Mouse (Mus musculus) gonadal fat pad, adult 2 months (tissue): ENCODE measurements at regions not wholly inside any gene's neighbourhood (a gene's known extent, or its start where the extent isn't known, plus 50 kb on each side); places are given as distances from the start of the nearest gene placed in this dataset.
A peak's percentile ranks its signal among the peaks of the same experiment; 100 is the strongest.

Experiments
- DNase-seq: peaks from one replicate; pipeline ENCODE4 v3.0.0-alpha.2; 2012; ENCODE audit warnings: low read depth

- DNase-seq, result no peak
Measured at GRCm38 (mm10) chr15:38351701-38352100, 926.3 kb downstream of the 4930447A16Rik start.

DNA sequence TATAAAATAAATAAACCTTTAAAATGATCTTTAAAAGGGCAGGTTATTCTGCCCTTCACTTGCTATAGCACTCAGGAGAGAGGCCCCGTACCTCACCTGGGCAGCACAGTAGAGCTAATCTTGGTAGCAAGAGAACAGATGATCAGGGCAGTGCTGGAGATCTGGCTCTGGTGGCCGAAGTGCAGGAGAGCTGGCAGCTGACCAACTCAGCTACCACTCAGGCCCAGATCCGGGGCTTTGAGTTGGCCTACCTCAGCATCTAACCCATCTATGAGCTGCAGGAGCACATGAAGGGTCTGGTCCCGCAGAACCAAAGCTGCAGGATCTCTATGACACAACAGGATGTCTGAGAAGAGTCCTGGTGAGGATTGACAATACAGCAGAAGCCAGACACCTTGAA, 928.0 kb downstream of the 4930447A16Rik start:
- DNase-seq, result no peak

DNA sequence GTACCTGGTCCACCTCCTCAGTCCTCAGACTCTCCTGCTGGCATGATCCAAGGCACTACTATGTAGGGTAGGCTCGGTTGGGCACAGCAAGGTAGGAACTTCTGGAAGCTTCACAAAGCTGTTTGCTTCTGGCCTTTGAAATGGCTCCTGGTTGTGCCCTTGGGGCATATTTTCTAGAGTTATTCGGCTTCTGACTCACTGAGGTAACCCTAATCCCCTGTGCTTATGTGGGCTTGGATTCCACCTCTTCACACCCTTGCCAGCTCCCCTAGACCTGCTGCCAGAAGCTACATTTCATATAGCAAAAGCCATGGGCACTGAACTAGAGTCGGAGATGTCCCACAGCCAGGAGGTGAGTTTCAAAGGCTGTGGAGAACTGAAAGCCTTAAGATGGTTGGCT, 933.7 kb downstream of the 4930447A16Rik start:
- no peak for DNase-seq

GRCm38 (mm10) chr15:38363522-38363921, 938.2 kb downstream of the 4930447A16Rik start:
- no peak for DNase-seq

- DNase-seq, result no peak
Measured at GRCm38 (mm10) chr15:38364014-38364413, 938.7 kb downstream of the 4930447A16Rik start.

DNA sequence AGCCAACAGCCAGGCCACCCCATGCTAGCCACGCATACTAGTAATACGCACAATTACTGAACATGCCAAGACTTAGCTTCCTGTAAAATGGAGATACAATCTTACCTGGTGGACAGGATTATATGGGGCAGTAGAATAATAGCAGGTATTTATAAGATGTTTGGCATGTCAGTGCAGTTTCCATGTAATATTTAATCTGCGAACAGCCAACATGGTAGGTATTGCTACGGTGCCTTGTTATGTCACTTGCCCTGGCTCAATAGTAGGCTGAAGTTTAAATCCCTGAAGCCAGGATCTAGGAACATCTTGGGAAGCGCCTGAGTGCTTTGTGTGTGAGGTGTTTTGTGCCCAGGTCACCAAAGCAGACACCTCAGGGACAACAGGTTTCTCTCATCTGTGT, 942.3 kb downstream of the 4930447A16Rik start:
- DNase-seq, result peak; percentile 92

DNA sequence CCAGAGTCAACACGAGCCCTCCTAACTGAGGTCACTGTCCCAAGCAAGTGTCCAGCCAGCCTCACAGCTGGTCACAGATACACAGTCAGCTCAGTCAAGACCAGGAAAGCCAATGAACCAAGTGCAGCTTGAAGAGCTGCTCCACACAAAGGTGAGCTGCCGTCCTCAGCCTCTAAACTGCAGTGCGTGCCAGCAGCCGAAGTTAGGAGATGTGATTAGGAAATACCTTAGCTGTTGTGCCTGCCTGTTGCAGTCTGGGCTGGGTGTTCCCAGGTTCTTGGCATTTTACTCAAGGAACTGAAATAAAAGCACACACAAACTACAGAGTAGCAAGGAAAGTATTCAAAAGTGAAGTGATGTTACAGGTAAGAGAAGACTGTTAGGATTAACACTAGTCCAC, 942.9 kb downstream of the 4930447A16Rik start:
- DNase-seq, result no peak

DNA sequence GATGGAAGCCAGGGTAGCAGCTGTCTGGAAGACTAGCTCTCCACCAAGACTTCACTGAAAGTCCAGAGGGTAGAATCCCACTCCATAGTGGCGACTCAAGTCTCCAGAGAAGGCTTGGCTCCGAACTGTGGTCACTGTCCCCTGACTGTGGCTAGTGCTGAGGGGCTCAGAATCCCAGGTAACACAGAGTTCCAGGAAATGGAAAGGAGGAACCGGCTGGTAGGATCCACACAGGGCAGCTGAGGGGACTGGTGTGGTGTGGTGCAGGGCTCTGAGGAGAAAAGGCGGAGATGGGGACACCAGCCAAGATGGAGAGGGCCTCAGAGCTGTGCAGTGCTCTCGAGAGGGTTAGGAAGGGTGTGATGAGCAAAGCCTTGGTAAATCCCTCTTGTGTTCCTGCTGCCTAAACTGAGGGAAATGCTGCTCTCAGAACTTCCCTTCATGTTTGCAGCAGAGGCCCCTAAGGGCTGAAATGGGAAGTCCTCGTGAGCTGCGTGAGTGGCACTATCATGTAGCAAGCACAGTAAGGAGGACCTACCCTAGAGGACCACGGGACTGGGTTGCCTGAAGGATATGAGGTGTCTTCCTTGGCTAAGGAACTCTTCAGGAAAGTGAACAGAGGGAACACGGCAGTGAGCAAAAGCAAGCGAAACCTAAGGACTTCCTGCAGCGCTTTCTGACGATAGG, 946.2 kb downstream of the 4930447A16Rik start:
- DNase-seq, result no peak

GRCm38 (mm10) chr15:38373797-38374196, 948.4 kb downstream of the 4930447A16Rik start:
- no peak for DNase-seq

DNA sequence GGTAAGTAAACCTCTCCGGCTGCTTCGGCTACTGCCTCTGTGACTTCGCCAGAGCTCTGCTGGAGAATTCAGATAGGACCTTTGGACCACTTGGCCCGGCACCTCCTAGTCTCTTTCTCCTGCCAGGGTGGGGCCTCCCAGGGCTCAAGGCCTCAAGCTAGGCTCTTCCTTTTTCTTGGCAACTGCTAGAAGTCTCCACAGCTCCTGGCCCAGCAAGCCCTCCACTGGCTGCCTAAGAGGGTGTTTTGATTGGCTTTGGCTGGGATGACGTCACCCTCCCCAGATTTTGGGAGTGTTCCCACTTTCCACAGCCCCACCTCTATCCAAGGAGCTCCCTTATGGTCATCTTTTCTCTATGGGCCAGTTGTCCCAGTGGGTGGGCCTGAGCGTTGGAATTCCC, 949.4 kb downstream of the 4930447A16Rik start:
- DNase-seq, result no peak

- DNase-seq, result no peak
Measured at GRCm38 (mm10) chr15:38378106-38378505, 952.8 kb downstream of the 4930447A16Rik start.

- no peak for DNase-seq
Measured at GRCm38 (mm10) chr15:38387617-38388016, 962.3 kb downstream of the 4930447A16Rik start.

DNA sequence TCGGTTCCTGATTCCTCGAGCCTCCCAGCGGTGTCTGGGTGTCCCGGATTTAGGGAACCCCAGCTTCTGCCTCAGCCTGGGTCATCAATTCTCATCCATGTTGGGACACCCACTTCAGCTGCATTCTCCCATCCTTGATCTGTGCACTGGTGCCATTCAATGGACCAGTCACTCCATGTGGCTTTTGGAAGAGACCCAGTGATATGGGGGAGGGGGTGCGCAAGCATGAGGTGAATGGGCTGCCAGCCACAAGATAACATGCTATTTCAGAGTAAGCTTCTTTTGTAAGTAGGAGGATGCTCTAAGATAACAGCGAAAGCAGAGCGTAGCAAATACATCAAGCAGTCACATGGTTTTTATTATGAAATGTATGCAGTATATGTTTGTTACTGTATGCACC, 963.1 kb downstream of the 4930447A16Rik start:
- DNase-seq, result no peak

GRCm38 (mm10) chr15:38390450-38390849, 965.1 kb downstream of the 4930447A16Rik start:
- DNase-seq, result no peak

- DNase-seq, result no peak
Measured at GRCm38 (mm10) chr15:38391420-38391819, 966.1 kb downstream of the 4930447A16Rik start.

DNA sequence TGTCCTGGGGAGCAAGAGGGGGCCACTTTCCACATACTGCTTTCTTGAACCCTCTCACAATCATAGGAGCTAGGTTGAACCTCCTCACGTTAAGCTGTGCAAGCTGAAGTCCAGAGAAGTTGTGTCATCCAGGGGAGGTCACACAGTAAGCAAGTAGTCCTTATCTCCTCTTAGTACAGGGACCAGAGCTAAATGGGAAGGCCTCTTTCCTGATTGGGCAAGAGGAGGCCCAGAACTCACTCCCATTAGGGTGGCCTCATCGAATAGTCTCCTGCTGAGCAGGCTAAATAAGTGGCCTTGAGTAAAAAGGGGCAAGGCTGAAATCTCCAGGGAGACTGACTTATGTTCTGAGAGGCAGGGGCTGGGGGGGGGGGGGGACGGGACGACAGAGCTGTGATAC, 966.5 kb downstream of the 4930447A16Rik start:
- DNase-seq, result no peak

DNA sequence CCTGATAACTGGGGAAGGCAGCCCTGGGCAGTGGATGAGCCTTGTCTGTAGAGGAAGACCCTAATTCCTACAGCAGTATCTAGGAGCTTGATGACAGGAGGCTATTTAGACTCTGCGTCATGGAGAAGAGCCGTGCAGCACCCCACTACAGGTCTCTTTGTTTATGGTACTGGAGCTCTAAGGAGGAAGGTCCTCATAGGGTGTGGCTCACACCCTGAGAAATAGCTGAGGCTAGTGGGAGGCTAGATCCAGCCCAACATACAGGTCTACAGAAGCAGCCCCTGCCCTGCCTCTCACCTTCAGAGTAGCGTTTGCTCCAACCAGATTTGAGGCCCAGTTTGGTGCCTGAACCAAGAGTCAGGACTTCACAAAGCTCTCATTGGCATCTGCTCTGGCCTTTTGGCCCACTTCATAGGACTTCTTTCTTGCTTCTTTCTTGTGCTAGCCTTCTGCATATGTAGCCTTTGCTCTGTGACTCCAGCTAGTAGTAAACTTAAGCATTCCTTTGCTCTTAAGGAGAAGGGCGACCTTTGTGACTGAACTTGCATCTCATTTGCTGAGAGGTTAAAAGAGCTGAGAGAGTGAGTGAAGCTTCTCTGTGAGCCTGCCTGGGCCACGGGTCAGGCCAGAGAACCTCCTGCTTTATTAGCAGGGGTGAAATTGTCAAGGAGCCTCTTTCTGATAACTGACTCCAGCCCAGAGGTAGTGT, 967.2 kb downstream of the 4930447A16Rik start:
- DNase-seq, result no peak

DNA sequence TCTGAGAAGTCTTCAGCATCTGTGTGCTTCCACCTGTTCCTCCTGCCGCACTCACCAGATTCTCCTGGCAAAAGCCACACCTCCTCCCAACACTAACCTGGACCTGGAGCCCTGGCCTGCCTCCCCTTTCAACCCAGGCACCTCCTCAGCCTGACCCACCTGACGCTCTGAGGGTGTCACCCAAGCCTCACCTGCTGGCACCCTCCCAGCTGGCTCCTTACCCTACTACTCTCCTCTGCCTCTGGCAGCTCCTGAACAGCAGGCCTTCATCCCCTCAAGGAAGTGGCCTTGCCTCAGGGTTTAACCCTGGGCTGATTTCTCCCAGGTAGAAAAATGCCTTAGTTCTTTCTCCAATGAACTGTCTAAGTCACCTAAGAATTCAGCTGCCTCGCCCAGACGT, 973.5 kb downstream of the 4930447A16Rik start:
- DNase-seq, result no peak

GRCm38 (mm10) chr15:38402762-38403161, 977.4 kb downstream of the 4930447A16Rik start:
- no peak for DNase-seq

DNA sequence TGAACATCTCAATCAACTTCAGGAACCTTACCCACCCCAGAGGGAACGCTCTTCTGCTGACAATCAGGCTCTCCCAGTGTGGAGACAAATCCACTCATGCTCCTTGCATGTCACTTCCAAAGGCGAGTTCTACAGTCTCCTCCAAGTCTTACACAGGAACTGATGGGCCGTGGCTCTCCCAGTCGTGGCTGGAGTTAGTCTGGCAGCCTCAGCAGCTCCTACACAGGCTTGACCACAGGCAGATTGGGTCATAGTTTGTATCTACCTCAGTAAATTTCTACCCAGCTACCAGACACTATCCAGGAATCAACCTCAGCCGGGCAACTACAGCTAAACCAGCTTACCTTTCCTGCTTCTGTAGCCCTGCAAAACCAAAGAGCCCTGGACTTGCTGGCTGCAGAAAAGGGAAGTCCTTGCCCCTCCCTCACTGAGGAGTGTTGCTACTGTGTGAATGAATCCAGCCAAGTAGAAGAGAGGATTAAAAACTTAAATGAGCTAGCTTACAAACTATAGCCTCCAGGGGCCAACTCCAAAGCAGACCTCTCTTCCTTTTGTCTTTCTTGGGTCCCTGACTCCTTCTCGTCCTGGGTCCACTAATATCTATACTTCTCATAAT, 978.5 kb downstream of the 4930447A16Rik start:
- DNase-seq, result no peak

DNA sequence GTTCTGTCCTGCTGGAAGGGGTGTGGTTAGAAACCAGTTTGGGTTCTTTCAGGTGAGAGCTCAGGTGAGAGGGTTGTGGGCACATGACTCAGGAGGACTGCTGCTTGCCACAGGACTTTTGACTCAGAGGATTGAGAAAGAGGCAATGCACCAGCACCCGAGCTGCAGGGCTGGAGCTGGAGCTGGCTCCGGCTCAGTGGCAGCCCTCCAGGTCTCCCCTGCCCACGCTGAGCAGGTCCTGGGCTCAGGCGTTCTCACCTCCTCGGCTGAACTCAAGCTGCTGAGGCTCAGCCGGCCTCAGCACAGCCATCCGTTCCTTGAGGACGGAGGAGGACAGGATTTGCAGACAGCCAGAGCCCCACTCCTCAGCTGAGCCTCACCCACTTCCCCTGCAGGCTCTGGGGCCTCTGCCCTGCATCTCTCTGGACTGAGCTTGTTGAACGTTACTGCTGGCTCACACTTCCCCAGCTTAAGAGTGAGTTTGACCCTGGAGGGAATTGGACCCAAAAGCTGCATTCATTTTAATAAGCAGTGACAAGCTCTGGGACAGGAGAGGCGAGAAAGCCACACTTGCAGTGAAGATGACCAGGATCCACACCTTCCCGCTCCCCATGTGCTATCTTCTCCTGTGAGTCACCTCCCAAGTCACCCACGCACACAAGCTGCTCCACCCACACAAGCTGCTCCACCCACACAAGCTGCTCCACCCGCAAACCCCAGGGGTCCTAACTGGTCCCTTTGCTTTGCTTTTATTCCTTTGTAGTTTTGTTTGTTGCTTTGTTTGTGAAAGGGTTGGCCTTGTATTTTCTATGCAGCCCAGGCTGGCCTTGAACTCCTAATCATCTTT, 981.0 kb downstream of the 4930447A16Rik start:
- no peak for DNase-seq

- DNase-seq, result no peak
Measured at GRCm38 (mm10) chr15:38407476-38407875, 982.1 kb downstream of the 4930447A16Rik start.
